Mouse (Mus musculus) liver, embryonic 14.5 days (tissue): ENCODE results near the gene Gpr146.

ENCODE experiments used
- CTCF ChIP-seq: IDR thresholded peaks from 2 replicates; pipeline ENCODE4 v1.5.1; 2016; ENCODE audit warnings: antibody characterized with exemption, low read depth, control low read depth
- EP300 ChIP-seq: IDR thresholded peaks from 2 replicates; pipeline ENCODE4 v1.6.1; 2016; ENCODE audit warnings: antibody characterized with exemption, low read depth

DNA sequence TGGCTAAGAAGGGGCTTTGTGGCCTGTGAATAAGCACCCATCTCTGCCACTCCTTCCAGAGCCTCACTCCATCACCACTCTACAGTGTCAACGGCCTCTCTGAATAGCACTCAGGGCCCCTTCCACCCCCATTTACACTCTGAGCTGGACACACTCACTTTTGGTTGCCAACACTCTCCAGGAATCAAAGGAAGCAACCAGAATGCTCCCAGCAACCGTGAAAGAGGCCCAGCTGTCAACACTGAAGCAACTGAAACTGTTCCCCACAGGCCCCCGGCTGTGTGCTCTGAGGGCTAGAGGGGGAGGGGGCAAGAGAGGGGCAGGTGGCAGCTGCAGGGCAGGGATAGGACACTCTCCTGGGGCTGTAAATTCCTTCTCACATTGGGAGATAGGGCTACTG, 41.1 kb downstream of the Gpr146 start:
- TF ChIP-seq EP300 (no peak), CTCF (no peak)
